24 mouse cellular contexts compared by ENCODE assay signal in the genomic region with DNA sequence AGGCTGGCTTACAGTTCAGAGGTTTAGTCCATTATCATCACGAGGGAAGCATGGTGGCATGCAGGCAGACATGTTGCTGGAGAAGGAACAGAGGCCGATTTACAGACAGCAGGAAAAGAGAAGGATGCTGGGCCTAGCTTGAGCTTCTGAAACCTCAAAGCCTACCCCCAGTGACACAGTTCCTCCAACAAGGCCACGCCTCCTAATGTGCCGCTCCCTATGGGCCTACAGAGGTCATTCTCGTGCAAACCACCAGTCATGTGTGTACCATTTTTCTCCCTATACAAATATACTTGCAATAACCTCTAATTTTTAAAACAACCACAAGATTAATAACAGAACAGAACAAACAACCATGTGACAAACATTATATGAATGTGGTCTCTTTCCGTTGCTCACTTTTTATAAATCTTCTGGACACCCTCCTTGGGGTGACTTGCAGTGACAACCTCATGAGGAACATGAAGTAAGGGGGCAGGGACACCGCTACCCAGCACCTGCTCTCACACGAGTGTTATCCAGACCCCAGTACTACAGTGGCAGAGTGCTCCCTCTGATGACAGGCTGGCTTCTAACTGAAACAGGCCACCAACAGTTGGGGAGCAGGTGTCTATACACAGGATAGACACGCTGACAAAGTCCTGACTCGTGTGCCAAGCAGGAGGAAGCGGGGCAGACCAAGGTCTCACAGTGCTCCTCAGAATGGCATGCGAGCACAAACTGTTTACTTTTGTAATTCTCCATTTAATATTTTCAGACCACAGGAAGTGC.
DNase-seq lines count a peak whose midpoint lies in the region; ATAC-seq and TF ChIP-seq lines count a peak whose summit lies in the region.
"Had no signal": no experiment of that assay in that cellular context is flagged by ENCODE, and none has a peak within 500 bp of the region (broad histone marks: within the 10 kb centered on the region; RNA-seq: fewer than 3 reads in every experiment).

No protein-coding gene starts in this region.

- no peak for TF ChIP-seq CTCF in hindbrain, postnatal 0 days (IDR thresholded peaks at IDR 0.05; ENCODE audit: low read depth)
- TF ChIP-seq CTCF in stomach, postnatal 0 days (IDR thresholded peaks at IDR 0.05; ENCODE audit: low read depth) = no peak

- 72% methylated on average over 12 of the region's 12 CpGs for WGBS in hindbrain, postnatal 0 days
- 89% methylated on average over 12 of the region's 12 CpGs for WGBS in hindbrain, embryonic 10.5 days
- WGBS in stomach, postnatal 0 days = 72% methylated on average over 12 of the region's 12 CpGs

- no peaks in the 10 kb centered on the region for H3K27me3 ChIP-seq in hindbrain, postnatal 0 days (ENCODE audit: insufficient read depth, low read length)
- no peaks in the 10 kb centered on the region; the same call in 1 of the 2 replicates for H3K27me3 ChIP-seq in hindbrain, embryonic 10.5 days (ENCODE audit: insufficient read depth, poor library complexity, severe bottlenecking)
- no peaks in the 10 kb centered on the region for H3K27me3 ChIP-seq in stomach, postnatal 0 days (ENCODE audit: control insufficient read depth, insufficient read depth, low read length)
- H3K27me3 ChIP-seq: forebrain, embryonic 13.5 days; heart, embryonic 15.5 days; kidney, embryonic 15.5 days; limb, embryonic 15.5 days had no signal

- no peaks in the 10 kb centered on the region for H3K9me3 ChIP-seq in hindbrain, postnatal 0 days (ENCODE audit: low read length)
- H3K9me3 ChIP-seq in hindbrain, embryonic 10.5 days = no peaks in the 10 kb centered on the region
- H3K9me3 ChIP-seq in stomach, postnatal 0 days (ENCODE audit: control insufficient read depth, low read length) = no peaks in the 10 kb centered on the region
- H3K9me3 ChIP-seq: forebrain, embryonic 13.5 days; heart, embryonic 15.5 days; kidney, embryonic 15.5 days; limb, embryonic 15.5 days had no signal

- intact Hi-C loops in left cerebral cortex, postnatal 14 days (cut with DNase I) = no loop called here

- 0 out of 2 replicates have a peak, but pooled peaks have one; percentile 35 for ATAC-seq in hindbrain, postnatal 0 days
- peak; percentile 55; the same call in 1 of the 2 replicates for ATAC-seq in stomach, postnatal 0 days (ENCODE audit: low FRiP score, low TSS enrichment)
- ATAC-seq: activated CD4-positive, CD25-positive, alpha-beta regulatory T cell, adult 4 months; forebrain, embryonic 13.5 days; hindbrain, embryonic 16.5 days; intestine, embryonic 16.5 days had no signal

- no peak overlapping the region for H3K4me3 ChIP-seq in hindbrain, postnatal 0 days (ENCODE audit: low read length)
- no peak overlapping the region for H3K4me3 ChIP-seq in hindbrain, embryonic 10.5 days
- H3K4me3 ChIP-seq in stomach, postnatal 0 days (ENCODE audit: low read depth, low read length) = no peak overlapping the region
- H3K4me3 ChIP-seq: forebrain, embryonic 13.5 days; heart, embryonic 15.5 days; kidney, embryonic 15.5 days; limb, embryonic 15.5 days had no signal

- TF ChIP-seq EP300 in stomach, postnatal 0 days (optimal IDR thresholded peaks at IDR 0.05) = no peak

- H3K9ac ChIP-seq in hindbrain, postnatal 0 days (replicated peaks; ENCODE audit: low read length) = no peak overlapping the region
- no peak overlapping the region for H3K9ac ChIP-seq in stomach, postnatal 0 days (ENCODE audit: low read length)
- H3K9ac ChIP-seq: forebrain, embryonic 13.5 days; heart, embryonic 15.5 days; kidney, embryonic 15.5 days; limb, embryonic 15.5 days; liver, embryonic 14.5 days; lung, embryonic 14.5 days had no signal

- no peak overlapping the region for H3K4me2 ChIP-seq in hindbrain, postnatal 0 days (ENCODE audit: low read depth, low read length)
- no peak overlapping the region for H3K4me2 ChIP-seq in stomach, postnatal 0 days (replicated peaks; ENCODE audit: low read depth)
- H3K4me2 ChIP-seq: forebrain, embryonic 13.5 days; heart, embryonic 15.5 days; kidney, embryonic 15.5 days; limb, embryonic 15.5 days; lung, embryonic 14.5 days had no signal

- no peak for DNase-seq in hindbrain, postnatal 0 days (ENCODE audit: low spot score)
- DNase-seq in hindbrain, embryonic 10.5 days (ENCODE audit: low spot score) = no peak
- peak; percentile 35 for DNase-seq in ES-CJ7 (ENCODE audit: low read depth, low spot score)
- no peak for DNase-seq in stomach, postnatal 0 days (ENCODE audit: low spot score)
- peak; percentile 42 for DNase-seq in thymus, postnatal 25 days
- DNase-seq in left cerebral cortex, postnatal 14 days (ENCODE audit: low spot score in 2 of 2) = no peak
- no peak for DNase-seq in right cerebral cortex, postnatal 36 days (ENCODE audit: low spot score in 2 of 2)
- DNase-seq: adrenal gland, postnatal 10 days; cerebellum, adult 9-10 months; gastrocnemius, postnatal 36 days; heart, postnatal 36 days; layer of hippocampus, adult 9-11 months; left cerebral cortex, postnatal 4 days; lung, embryonic 14.5 days; retina, postnatal 1 day; right cerebral cortex, postnatal 4 days had no signal

- H3K27ac ChIP-seq in hindbrain, postnatal 0 days = no peak overlapping the region
- no peak overlapping the region for H3K27ac ChIP-seq in hindbrain, embryonic 10.5 days
- H3K27ac ChIP-seq in stomach, postnatal 0 days (replicated peaks) = no peak overlapping the region
- H3K27ac ChIP-seq: forebrain, embryonic 13.5 days; heart, embryonic 15.5 days; kidney, embryonic 15.5 days; limb, embryonic 15.5 days; liver, embryonic 14.5 days had no signal

- H3K36me3 ChIP-seq in hindbrain, postnatal 0 days (ENCODE audit: insufficient read depth, low read length) = no peaks in the 10 kb centered on the region
- H3K36me3 ChIP-seq in hindbrain, embryonic 10.5 days = peaks cover 12% of the 10 kb centered on the region; the same call in 1 of the 2 replicates
- no peaks in the 10 kb centered on the region for H3K36me3 ChIP-seq in stomach, postnatal 0 days (ENCODE audit: control insufficient read depth, insufficient read depth, low read length)
- H3K36me3 ChIP-seq: heart, embryonic 15.5 days; limb, embryonic 15.5 days had no signal

- H3K4me1 ChIP-seq in hindbrain, postnatal 0 days (ENCODE audit: insufficient read depth, low read length) = 0 out of 2 replicates have a peak, but pooled peaks cover 4% of the 10 kb centered on the region
- peaks cover 11% of the 10 kb centered on the region for H3K4me1 ChIP-seq in hindbrain, embryonic 10.5 days (replicated peaks)
- no peaks in the 10 kb centered on the region for H3K4me1 ChIP-seq in stomach, postnatal 0 days (replicated peaks; ENCODE audit: control insufficient read depth, insufficient read depth)

Comparison
In these comparisons a context has a peak if more than half of its experiments do, and no peak if none do; other contexts are left out.
1. DNase-seq: peak in ES-CJ7 (single experiment) and thymus, postnatal 25 days (single experiment); none in hindbrain, postnatal 0 days (single experiment), hindbrain, embryonic 10.5 days (single experiment), stomach, postnatal 0 days (single experiment), left cerebral cortex, postnatal 14 days (0 of 2) and right cerebral cortex, postnatal 36 days (0 of 2).